Mouse (Mus musculus) kidney, embryonic 14.5 days (tissue): Measurements from ENCODE around the gene Gfra4. TPM values are rescaled to one million over a fixed set of nuclear protein-coding genes. Genes with fewer than 3 reads are reported as not detected.
"Not testable (repeated sequence)": the region's sequence is repeated elsewhere in the genome, so short reads cannot be mapped to it uniquely, and the experiment has no call there.

Source experiments
- ATAC-seq: fragments of 200-750 bp; cut with Nextera tagmentation; 2 replicates; pipeline ENCODE4 v1.8.0; 2017; ENCODE audit warnings: moderate number of reproducible peaks, mild to moderate bottlenecking, moderate TSS enrichment, moderate library complexity; ENCODE audit not compliant: low FRiP score, low TSS enrichment
- H3K27ac ChIP-seq: fragments of 300-500 bp; sonication (generic); 2 replicates; pipeline ENCODE4 v1.5.1; 2014; ENCODE audit warnings: low read depth, mild to moderate bottlenecking, low read length, moderate library complexity, mixed read lengths
- H3K27me3 ChIP-seq: fragments of 300-500 bp; sonication (generic); 2 replicates; pipeline ENCODE4 v1.6.1; 2014; ENCODE audit warnings: mild to moderate bottlenecking, low read length; ENCODE audit not compliant: control insufficient read depth, insufficient read depth
- H3K36me3 ChIP-seq: fragments of 300-500 bp; sonication (generic); 2 replicates; pipeline ENCODE4 v1.6.1; 2014; ENCODE audit warnings: low read length, mixed read lengths; ENCODE audit not compliant: control insufficient read depth, insufficient read depth
- H3K4me1 ChIP-seq: fragments of 300-500 bp; sonication (generic); 2 replicates; pipeline ENCODE4 v1.6.1; 2014; ENCODE audit warnings: low read length, mixed read lengths; ENCODE audit not compliant: control insufficient read depth, insufficient read depth
- H3K4me2 ChIP-seq: fragments of 300-500 bp; sonication (generic); replicated peaks from 2 replicates; pipeline ENCODE4 v1.6.1; 2014; ENCODE audit warnings: low read depth, mild to moderate bottlenecking, low read length
- H3K4me3 ChIP-seq: fragments of 300-500 bp; sonication (generic); 2 replicates; pipeline ENCODE4 v1.5.1; 2014; ENCODE audit warnings: mild to moderate bottlenecking, low read length
- H3K9ac ChIP-seq: fragments of 300-500 bp; sonication (generic); 2 replicates; pipeline ENCODE4 v1.6.1; 2014; ENCODE audit warnings: low read depth, mild to moderate bottlenecking, low read length, moderate library complexity
- H3K9me3 ChIP-seq: fragments of 300-500 bp; sonication (generic); 2 replicates; pipeline ENCODE4 v1.6.1; 2016; ENCODE audit warnings: low read length; ENCODE audit not compliant: control insufficient read depth
- WGBS: fragments of 180-500 bp; shearing (Covaris S2); extraction: QIAGEN DNeasy Blood & Tissue Kit; methylation state at CpG from one replicate; pipeline ENCODE4 v1.1.7; 2014; 5-methylcytosine and 5-hydroxymethylcytosine counted together
- polyA plus RNA-seq: library from polyadenylated mRNA; unstranded; fragments of >200 nt; fragmentation: Nextera tagmentation; extraction: Ambion mirVana; gene quantifications from 2 replicates; pipeline ENCODE4 v1.2.1, GENCODE M21; 2014

Gene Gfra4
- polyA plus RNA-seq, 1 experiment from 2014 or later: 17.2 TPM

- H3K27ac ChIP-seq: no peak overlapping the region
- H3K4me2 ChIP-seq: no peak overlapping the region
- no peaks in the 10 kb centered on the region for H3K36me3 ChIP-seq
- ATAC-seq: no peak
- H3K27me3 ChIP-seq: peaks cover 28% of the 10 kb centered on the region
- H3K9me3 ChIP-seq: 0 out of 2 replicates have a peak, but pooled peaks cover 3% of the 10 kb centered on the region
- 84% methylated on average over 5 of the region's 5 CpGs for WGBS
- peaks cover 12% of the 10 kb centered on the region for H3K4me1 ChIP-seq
- no peak overlapping the region for H3K4me3 ChIP-seq
- H3K9ac ChIP-seq: no peak overlapping the region
Measured at GRCm38 (mm10) chr2:131038675-131039074, 4.2 kb downstream of the Gfra4 start.

DNA sequence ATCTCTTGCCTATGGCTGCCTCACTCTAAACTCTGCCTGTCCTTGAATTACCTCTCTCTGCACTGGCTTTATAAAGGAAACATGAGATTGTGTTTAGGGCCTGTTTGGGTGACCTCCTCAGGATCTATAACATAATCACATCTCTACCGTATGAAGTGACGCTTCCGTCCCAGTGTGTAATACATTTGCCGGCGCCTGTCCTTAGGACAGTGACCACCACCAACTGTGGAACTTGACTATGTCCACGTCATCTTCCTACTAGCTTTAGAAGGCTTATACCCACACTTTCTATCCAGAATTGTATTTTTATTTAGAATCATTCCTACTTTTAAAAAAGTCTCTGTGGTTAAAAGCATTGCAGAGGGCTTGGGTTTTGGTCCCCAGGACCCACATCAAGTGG, 4.7 kb downstream of the Gfra4 start:
- no peak overlapping the region for H3K4me2 ChIP-seq
- H3K4me1 ChIP-seq: peaks cover 12% of the 10 kb centered on the region
- no peaks in the 10 kb centered on the region for H3K36me3 ChIP-seq
- H3K9ac ChIP-seq: no peak overlapping the region
- 0 out of 2 replicates have a peak, but pooled peaks cover 3% of the 10 kb centered on the region for H3K9me3 ChIP-seq
- no peak overlapping the region for H3K27ac ChIP-seq
- H3K27me3 ChIP-seq: peaks cover 28% of the 10 kb centered on the region
- ATAC-seq: no peak
- H3K4me3 ChIP-seq: no peak overlapping the region
- WGBS: 90% methylated on average over 6 of the region's 6 CpGs

DNA sequence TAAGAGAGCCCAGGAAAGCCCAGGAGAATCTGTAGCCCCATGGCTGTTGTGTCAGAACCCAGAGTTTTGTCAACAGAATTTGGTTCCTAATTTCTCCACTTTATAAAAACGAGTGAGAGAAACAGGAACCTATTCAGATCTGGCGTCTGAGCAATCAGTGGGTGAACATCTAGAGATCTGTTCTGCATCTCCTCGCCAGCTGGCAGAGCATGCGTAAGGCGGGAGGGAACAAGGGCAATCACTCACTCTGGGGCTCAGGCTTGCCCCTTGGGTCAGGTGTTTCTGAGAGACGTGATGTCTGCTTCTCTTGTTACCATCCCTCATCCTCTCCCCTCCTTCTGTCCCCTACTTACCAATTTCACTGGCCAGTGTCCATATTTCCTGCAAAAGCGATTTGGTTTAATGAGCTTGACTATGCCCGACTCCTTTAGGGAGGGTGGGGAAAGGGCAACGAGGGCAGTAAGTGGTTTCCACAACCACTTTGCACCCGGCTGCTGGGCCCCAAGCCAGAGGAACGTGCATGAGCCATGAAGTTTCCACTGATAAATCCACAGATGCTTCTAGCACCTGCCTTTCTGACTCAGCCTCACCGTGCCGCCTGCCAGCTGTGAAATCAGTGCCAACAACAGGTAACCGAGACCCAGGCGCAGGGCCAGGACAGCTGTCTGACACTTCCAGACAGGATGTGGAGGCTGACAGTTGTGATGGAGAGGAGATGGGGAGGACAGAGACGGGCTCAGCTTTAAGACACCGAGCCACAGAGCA, 5.5 kb downstream of the Gfra4 start:
- 38% methylated on average over 17 of the region's 17 CpGs for WGBS
- no peak for ATAC-seq
- H3K4me1 ChIP-seq: peaks cover 12% of the 10 kb centered on the region
- H3K27me3 ChIP-seq: peaks cover 21% of the 10 kb centered on the region
- no peak overlapping the region for H3K9ac ChIP-seq
- H3K4me3 ChIP-seq: no peak overlapping the region
- no peak overlapping the region for H3K27ac ChIP-seq
- H3K4me2 ChIP-seq: no peak overlapping the region
- no peaks in the 10 kb centered on the region for H3K36me3 ChIP-seq
- H3K9me3 ChIP-seq: 0 out of 2 replicates have a peak, but pooled peaks cover 3% of the 10 kb centered on the region

GRCm38 (mm10) chr2:131036757-131037156, 6.1 kb downstream of the Gfra4 start:
- H3K36me3 ChIP-seq: no peaks in the 10 kb centered on the region

DNA sequence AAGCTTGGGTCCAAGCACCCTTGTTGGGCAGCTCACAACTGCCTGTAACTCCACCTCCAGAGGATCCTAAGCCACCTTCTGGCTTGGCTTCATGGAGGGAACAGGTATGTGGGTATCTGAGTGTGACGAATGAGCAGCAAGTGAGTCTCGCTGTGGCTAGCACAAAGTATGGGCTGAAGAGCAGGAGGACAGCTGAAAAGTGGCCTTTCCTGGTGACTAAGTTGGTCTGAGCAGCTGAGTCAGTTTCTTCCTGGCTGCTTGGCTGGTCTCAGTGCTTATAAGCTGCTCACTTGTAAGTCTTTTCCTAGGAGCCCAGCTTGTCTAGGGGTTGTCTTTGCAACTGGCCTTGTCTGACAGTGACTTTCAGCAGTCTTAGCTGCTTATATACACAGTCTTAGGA, 6.5 kb downstream of the Gfra4 start:
- no peak overlapping the region for H3K27ac ChIP-seq
- WGBS: 91% methylated on average over 2 of the region's 2 CpGs
- ATAC-seq: no peak

More at GRCm38 (mm10) chr2:131036757-131037156, 6.1 kb downstream of the Gfra4 start:
- no peak overlapping the region for H3K4me3 ChIP-seq
- 0 out of 2 replicates have a peak, but pooled peaks cover 3% of the 10 kb centered on the region for H3K9me3 ChIP-seq
- H3K9ac ChIP-seq: no peak overlapping the region
- no peak for ATAC-seq
- H3K27ac ChIP-seq: no peak overlapping the region
- no peak overlapping the region for H3K4me2 ChIP-seq
- peaks cover 16% of the 10 kb centered on the region for H3K27me3 ChIP-seq
- peaks cover 9% of the 10 kb centered on the region for H3K4me1 ChIP-seq

GRCm38 (mm10) chr2:131031406-131031805, 11.5 kb downstream of the Gfra4 start:
- H3K4me1 ChIP-seq, ATAC-seq, H3K27me3 ChIP-seq, H3K9me3 ChIP-seq, H3K4me3 ChIP-seq, H3K9ac ChIP-seq, H3K4me2 ChIP-seq, H3K27ac ChIP-seq, H3K36me3 ChIP-seq: not testable (repeated sequence)
- WGBS: 67% methylated on average over 1 of the region's 1 CpGs

More for the DNA sequence above, 6.5 kb downstream of the Gfra4 start:
- Histone ChIP-seq H3K4me2 (no peak overlapping the region), H3K4me3 (no peak overlapping the region), H3K4me1 (peaks cover 5% of the 10 kb centered on the region), H3K9me3 (0 out of 2 replicates have a peak, but pooled peaks cover 3% of the 10 kb centered on the region), H3K27me3 (peaks cover 12% of the 10 kb centered on the region), H3K36me3 (no peaks in the 10 kb centered on the region), H3K9ac (no peak overlapping the region)

DNA sequence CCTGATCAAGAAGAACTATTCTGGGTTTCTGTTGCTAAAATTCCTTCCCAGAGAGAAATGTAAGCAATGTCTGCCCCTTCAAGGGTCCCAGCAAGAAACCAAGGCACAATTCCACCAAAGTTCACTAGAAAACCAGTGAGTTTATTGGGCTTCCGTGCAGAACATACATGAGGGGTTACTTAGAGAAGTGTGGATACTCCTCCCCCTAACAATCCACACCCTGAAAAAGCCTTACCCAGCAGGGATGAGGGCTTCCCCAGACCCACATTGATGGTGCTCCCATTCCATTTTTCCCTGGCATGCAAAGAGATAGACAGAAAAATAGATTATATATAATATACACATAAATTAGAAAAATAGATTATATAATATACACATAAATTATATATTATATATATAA, 11.9 kb downstream of the Gfra4 start:
- H3K9me3 ChIP-seq: 0 out of 2 replicates have a peak, but pooled peaks cover 3% of the 10 kb centered on the region
- H3K4me1 ChIP-seq: no peaks in the 10 kb centered on the region
- H3K27ac ChIP-seq: no peak overlapping the region
- 0 out of 2 replicates have a peak, but pooled peaks cover 2% of the 10 kb centered on the region for H3K36me3 ChIP-seq
- no peak overlapping the region for H3K4me2 ChIP-seq
- H3K27me3 ChIP-seq: no peaks in the 10 kb centered on the region
- no peak overlapping the region for H3K9ac ChIP-seq
- 96% methylated on average over 1 of the region's 1 CpGs for WGBS
- ATAC-seq: no peak
- H3K4me3 ChIP-seq: no peak overlapping the region

- 95% methylated on average over 2 of the region's 2 CpGs for WGBS
- Histone ChIP-seq H3K4me3 (no peak overlapping the region), H3K4me2 (no peak overlapping the region), H3K36me3 (peaks cover 6% of the 10 kb centered on the region; the same call in 1 of the 2 replicates), H3K27me3 (no peaks in the 10 kb centered on the region), H3K4me1 (no peaks in the 10 kb centered on the region), H3K9me3 (0 out of 2 replicates have a peak, but pooled peaks cover 3% of the 10 kb centered on the region), H3K9ac (no peak overlapping the region), H3K27ac (no peak overlapping the region)
- ATAC-seq: no peak
Measured at GRCm38 (mm10) chr2:131030561-131030960, 12.3 kb downstream of the Gfra4 start.
